Mouse (Mus musculus): ENCODE measurements at regions not wholly inside any gene's neighbourhood (a gene's known extent, or its start where the extent isn't known, plus 50 kb on each side); places are given as distances from the start of the nearest gene placed in this dataset.

- 74% methylated on average over 3 of the region's 3 CpGs for WGBS
- Histone ChIP-seq H3K27ac (ENCODE audit: insufficient read depth, low read depth, low read length) (no peak overlapping the region), H3K4me1 (ENCODE audit: control insufficient read depth, insufficient read depth, low read length) (peaks cover 7% of the 10 kb centered on the region), H3K4me3 (ENCODE audit: insufficient read depth, low read depth, low read length) (no peak overlapping the region)
- TF ChIP-seq CTCF (IDR thresholded peaks at IDR 0.05; ENCODE audit: insufficient read depth, low read depth, low read length) (no peak), POLR2A (IDR thresholded peaks at IDR 0.05; ENCODE audit: insufficient read depth, low read depth, low read length) (no peak)
These were observed 327.9 kb downstream of the Klf6 start for GRCm38 (mm10) chr13:6189133-6189532.

GRCm38 (mm10) chr13:6189566-6189965 lies 328.3 kb downstream of the Klf6 start:
- TF ChIP-seq POLR2A (IDR thresholded peaks at IDR 0.05; ENCODE audit: insufficient read depth, low read depth, low read length) (no peak), CTCF (IDR thresholded peaks at IDR 0.05; ENCODE audit: insufficient read depth, low read depth, low read length) (no peak)
- no peak overlapping the region for H3K4me3 ChIP-seq (ENCODE audit: insufficient read depth, low read depth, low read length)
- peaks cover 9% of the 10 kb centered on the region for H3K4me1 ChIP-seq (ENCODE audit: control insufficient read depth, insufficient read depth, low read length)
- 52% methylated on average over 7 of the region's 7 CpGs for WGBS
- H3K27ac ChIP-seq (ENCODE audit: insufficient read depth, low read depth, low read length): no peak overlapping the region

- TF ChIP-seq POLR2A (IDR thresholded peaks at IDR 0.05; ENCODE audit: insufficient read depth, low read depth, low read length): no peak
- TF ChIP-seq CTCF (IDR thresholded peaks at IDR 0.05; ENCODE audit: insufficient read depth, low read depth, low read length): no peak
- no peak overlapping the region for H3K4me3 ChIP-seq (ENCODE audit: insufficient read depth, low read depth, low read length)
- H3K4me1 ChIP-seq (ENCODE audit: control insufficient read depth, insufficient read depth, low read length): peaks cover 9% of the 10 kb centered on the region
- no peak overlapping the region for H3K27ac ChIP-seq (ENCODE audit: insufficient read depth, low read depth, low read length)
- WGBS: 88% methylated on average over 7 of the region's 7 CpGs
These were observed 330.1 kb downstream of the Klf6 start for GRCm38 (mm10) chr13:6191186-6191914.

GRCm38 (mm10) chr13:6191915-6192295 lies 330.6 kb downstream of the Klf6 start:
- TF ChIP-seq POLR2A (IDR thresholded peaks at IDR 0.05; ENCODE audit: insufficient read depth, low read depth, low read length) (no peak), CTCF (IDR thresholded peaks at IDR 0.05; ENCODE audit: insufficient read depth, low read depth, low read length) (no peak)
- 0 out of 2 replicates have a peak overlapping the region, but pooled peaks have one; percentile 10 for H3K27ac ChIP-seq (ENCODE audit: insufficient read depth, low read depth, low read length)
- peaks cover 9% of the 10 kb centered on the region for H3K4me1 ChIP-seq (ENCODE audit: control insufficient read depth, insufficient read depth, low read length)
- no peak overlapping the region for H3K4me3 ChIP-seq (ENCODE audit: insufficient read depth, low read depth, low read length)
- 22% methylated on average over 5 of the region's 5 CpGs for WGBS

GRCm38 (mm10) chr13:6196690-6197089 lies 335.4 kb downstream of the Klf6 start:
- Histone ChIP-seq H3K27ac (ENCODE audit: insufficient read depth, low read depth, low read length) (no peak overlapping the region), H3K4me1 (ENCODE audit: control insufficient read depth, insufficient read depth, low read length) (peaks cover 6% of the 10 kb centered on the region), H3K4me3 (ENCODE audit: insufficient read depth, low read depth, low read length) (no peak overlapping the region)
- WGBS: 83% methylated on average over 5 of the region's 5 CpGs
- TF ChIP-seq POLR2A (IDR thresholded peaks at IDR 0.05; ENCODE audit: insufficient read depth, low read depth, low read length): no peak
- TF ChIP-seq CTCF (IDR thresholded peaks at IDR 0.05; ENCODE audit: insufficient read depth, low read depth, low read length): no peak

- Histone ChIP-seq H3K4me1 (ENCODE audit: control insufficient read depth, insufficient read depth, low read length) (peaks cover 2% of the 10 kb centered on the region; the same call in 1 of the 2 replicates), H3K4me3 (ENCODE audit: insufficient read depth, low read depth, low read length) (no peak overlapping the region), H3K27ac (ENCODE audit: insufficient read depth, low read depth, low read length) (no peak overlapping the region)
- no peak for TF ChIP-seq POLR2A (IDR thresholded peaks at IDR 0.05; ENCODE audit: insufficient read depth, low read depth, low read length)
- no peak for TF ChIP-seq CTCF (IDR thresholded peaks at IDR 0.05; ENCODE audit: insufficient read depth, low read depth, low read length)
- 79% methylated on average over 6 of the region's 6 CpGs for WGBS
These were observed 337.8 kb downstream of the Klf6 start for GRCm38 (mm10) chr13:6199107-6199506.

GRCm38 (mm10) chr13:6201516-6201915 lies 340.2 kb downstream of the Klf6 start:
- Histone ChIP-seq H3K4me1 (ENCODE audit: control insufficient read depth, insufficient read depth, low read length) (no peaks in the 10 kb centered on the region), H3K4me3 (ENCODE audit: insufficient read depth, low read depth, low read length) (no peak overlapping the region), H3K27ac (ENCODE audit: insufficient read depth, low read depth, low read length) (no peak overlapping the region)
- TF ChIP-seq CTCF (IDR thresholded peaks at IDR 0.05; ENCODE audit: insufficient read depth, low read depth, low read length): no peak
- no peak for TF ChIP-seq POLR2A (IDR thresholded peaks at IDR 0.05; ENCODE audit: insufficient read depth, low read depth, low read length)
- WGBS: 89% methylated on average over 1 of the region's 1 CpGs

GRCm38 (mm10) chr13:6204801-6205200 lies 343.1 kb upstream of the Pitrm1 start:
- H3K27ac ChIP-seq (ENCODE audit: insufficient read depth, low read depth, low read length): no peak overlapping the region
- WGBS: 95% methylated on average over 4 of the region's 4 CpGs
- H3K4me3 ChIP-seq (ENCODE audit: insufficient read depth, low read depth, low read length): no peak overlapping the region
- H3K4me1 ChIP-seq (ENCODE audit: control insufficient read depth, insufficient read depth, low read length): no peaks in the 10 kb centered on the region
- TF ChIP-seq POLR2A (IDR thresholded peaks at IDR 0.05; ENCODE audit: insufficient read depth, low read depth, low read length) (no peak), CTCF (IDR thresholded peaks at IDR 0.05; ENCODE audit: insufficient read depth, low read depth, low read length) (no peak)

GRCm38 (mm10) chr13:6212550-6212949 lies 335.4 kb upstream of the Pitrm1 start:
- 79% methylated on average over 2 of the region's 2 CpGs for WGBS
- Histone ChIP-seq H3K4me3 (ENCODE audit: insufficient read depth, low read depth, low read length) (no peak overlapping the region), H3K27ac (ENCODE audit: insufficient read depth, low read depth, low read length) (no peak overlapping the region), H3K4me1 (ENCODE audit: control insufficient read depth, insufficient read depth, low read length) (no peaks in the 10 kb centered on the region)
- TF ChIP-seq POLR2A (IDR thresholded peaks at IDR 0.05; ENCODE audit: insufficient read depth, low read depth, low read length): no peak
- TF ChIP-seq CTCF (IDR thresholded peaks at IDR 0.05; ENCODE audit: insufficient read depth, low read depth, low read length): no peak
